Mouse (Mus musculus) heart, postnatal 10 days (tissue): ENCODE results near the gene Cnot8. TPM values are rescaled to one million over a fixed set of nuclear protein-coding genes. Genes with fewer than 3 reads are reported as not detected.
A peak's percentile ranks its signal among the peaks of the same experiment; 100 is the strongest.

Experiments used
- DNase-seq, 2 experiments: peaks; one replicate each; pipeline ENCODE4 v3.0.0; 2021
- intact Hi-C: fragments of 180-260 bp; cut with DNase I; formaldehyde crosslinking; loops from one replicate; pipeline ENCODE4 v1.15.1; 2025
- total RNA-seq, 2 experiments: library from RNA; stranded (reverse); gene quantifications; 2 replicates each; pipeline ENCODE4 v1.2.3; 2021

Cnot8 gene
- total RNA-seq, 2 experiments from 2014 or later, result 42.6 to 46.9 TPM

DNA sequence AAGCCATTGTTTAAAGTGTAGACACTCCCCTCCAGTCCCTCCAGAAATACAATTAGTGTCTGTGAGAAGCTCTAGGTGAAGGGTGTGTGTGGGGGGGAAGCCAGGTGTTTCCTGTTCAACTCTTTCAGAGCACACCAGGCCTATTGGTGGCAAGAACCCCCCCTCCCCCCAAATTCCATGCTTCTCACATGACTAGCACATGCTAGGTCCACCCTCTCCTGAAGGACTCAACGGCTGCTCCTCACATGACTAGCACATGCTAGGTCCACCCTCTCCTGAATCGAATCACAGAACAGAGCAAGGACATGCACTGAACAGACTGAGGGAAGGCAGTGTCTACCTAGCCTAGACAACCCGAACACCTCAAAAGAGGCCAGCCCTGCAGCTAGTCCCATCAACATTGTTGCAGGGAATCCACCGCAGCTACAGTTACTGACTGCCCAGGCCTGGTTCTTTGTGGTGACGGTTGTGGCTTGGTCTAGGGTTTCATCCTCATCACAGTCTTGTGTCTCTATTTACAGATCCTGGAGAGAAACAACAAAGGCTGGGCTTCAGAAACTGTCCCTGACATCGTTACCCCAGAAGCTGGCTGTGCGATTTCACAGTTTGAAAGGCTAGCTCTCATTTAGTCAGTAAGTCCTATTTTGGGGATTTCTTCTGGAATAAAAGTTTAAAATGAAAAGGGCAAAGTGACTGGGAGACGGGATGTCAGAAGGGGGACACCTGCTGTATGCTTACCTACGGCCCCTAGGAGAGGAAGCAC is 1.2 kb upstream of the Cnot8 start:
- intact Hi-C loops, result no loop called here
- peak in 1 of 2 experiments; percentile 29 for DNase-seq

DNA sequence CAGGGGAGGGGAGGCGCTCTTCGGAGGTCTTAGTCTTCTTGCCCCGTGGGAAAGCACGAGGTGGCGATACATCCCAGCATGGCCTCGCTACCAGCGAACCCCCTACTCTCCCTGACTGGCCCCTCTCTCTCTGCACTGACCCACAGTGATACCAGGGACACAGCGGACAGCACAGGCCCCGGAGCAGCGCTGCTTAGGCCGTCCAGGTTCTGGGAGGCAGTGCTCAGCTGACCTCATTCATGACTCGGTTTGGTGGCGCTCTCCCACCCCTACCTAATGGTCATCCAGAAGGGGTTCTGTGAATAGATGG is 654 bp upstream of the Cnot8 start:
- DNase-seq, result no peak
- intact Hi-C loops, result no loop called here

DNA sequence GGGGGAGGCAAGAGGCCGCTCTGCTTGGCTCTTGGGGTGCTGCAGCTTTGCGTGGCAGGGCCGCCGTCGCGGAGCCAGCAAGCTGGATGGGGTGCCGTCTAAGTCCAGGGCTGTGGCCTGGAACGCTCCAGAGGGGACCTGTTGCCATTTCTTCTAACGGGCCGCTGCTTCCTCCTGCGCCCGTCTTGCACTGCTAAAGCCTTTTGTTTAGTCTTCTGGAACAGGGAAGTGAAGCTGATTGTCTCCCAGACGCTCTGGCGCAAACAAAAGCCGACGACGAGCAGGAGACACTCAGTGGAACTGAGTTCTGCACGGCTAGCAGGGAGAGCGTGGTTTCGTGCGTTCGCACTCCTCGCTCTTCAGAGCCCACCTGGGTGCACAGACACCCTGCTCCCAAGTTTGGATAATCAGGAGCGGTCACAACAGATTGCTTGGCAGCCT is 418 bp downstream of the Cnot8 start:
- intact Hi-C loops, result loop anchor here (2.0 kb wide), 1 partner anchor 94 kb away; no protein-coding TSS in a partner anchor
- DNase-seq, result no peak

DNA sequence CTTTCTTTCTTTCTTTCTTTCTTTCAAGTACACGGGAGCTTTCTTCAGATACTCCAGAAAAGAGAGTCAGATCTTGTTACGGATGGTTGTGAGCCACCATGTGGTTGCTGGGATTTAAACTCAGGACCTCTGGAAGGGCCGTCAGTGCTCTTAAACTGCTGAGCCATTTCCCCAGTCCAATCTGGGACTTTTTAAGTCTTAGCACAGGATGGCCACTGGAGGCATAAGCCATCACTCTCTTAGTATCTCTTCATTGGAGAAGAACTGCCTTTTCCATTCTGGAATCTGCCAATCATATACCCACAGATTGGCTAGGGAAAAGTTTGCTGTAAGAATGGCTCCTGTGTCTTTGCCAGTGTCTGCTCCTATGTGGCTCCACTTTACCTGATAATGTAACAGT is 3.1 kb downstream of the Cnot8 start:
- DNase-seq, result no peak
- intact Hi-C loops, result no loop called here

DNA sequence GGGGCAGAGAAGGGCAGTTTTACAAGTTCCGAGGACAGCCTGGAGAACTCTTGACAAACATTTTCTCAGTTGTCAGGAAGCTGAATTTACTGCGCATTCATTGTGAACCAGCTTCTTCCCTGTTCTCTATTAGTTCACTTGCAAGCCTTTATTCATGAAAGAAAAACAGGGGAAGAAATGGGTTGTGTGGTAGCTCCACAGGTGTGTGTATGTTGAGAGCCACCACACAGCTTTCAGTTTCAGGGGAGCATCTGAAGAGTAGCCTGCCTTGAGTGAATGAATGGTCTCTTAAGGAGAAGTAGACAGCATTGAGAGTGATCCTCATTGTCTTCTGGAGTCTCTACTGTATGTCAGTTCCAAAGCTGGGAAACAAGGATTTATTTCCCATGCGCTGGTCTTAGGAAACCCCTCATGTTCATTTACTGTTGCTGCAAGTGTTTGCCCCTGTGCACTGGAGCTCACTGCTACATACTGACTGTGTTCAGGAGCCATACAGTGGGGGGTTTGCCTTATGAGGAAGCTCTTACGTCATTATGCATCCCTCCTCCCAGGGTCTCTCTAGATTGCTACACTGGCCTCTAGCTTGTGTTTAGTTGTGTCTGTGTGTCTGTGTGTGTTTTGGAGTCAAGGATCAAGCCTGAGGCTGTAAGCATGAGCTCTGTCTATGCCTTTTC is 3.8 kb downstream of the Cnot8 start:
- DNase-seq, result no peak
- intact Hi-C loops, result no loop called here

DNA sequence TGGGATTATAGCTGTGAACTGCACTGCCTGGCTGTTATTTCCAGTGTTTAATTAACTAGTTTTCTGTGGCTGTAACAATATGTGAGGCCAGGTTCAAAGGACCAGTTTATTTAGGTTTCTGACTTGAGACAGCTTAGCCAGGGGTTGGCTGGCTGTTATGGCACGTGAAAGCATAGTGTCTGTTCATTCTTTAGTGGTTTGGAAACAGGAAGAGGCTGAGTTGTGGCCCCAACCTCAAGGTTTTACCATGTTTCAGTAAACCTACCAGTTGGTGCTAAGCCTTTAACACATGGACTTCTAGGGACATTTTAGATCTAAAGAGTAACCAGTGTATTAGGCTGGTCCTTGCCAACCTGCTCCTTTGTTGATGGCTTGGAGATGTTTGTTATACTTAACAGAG is 12.6 kb downstream of the Cnot8 start:
- intact Hi-C loops, result no loop called here
- DNase-seq, result no peak

DNA sequence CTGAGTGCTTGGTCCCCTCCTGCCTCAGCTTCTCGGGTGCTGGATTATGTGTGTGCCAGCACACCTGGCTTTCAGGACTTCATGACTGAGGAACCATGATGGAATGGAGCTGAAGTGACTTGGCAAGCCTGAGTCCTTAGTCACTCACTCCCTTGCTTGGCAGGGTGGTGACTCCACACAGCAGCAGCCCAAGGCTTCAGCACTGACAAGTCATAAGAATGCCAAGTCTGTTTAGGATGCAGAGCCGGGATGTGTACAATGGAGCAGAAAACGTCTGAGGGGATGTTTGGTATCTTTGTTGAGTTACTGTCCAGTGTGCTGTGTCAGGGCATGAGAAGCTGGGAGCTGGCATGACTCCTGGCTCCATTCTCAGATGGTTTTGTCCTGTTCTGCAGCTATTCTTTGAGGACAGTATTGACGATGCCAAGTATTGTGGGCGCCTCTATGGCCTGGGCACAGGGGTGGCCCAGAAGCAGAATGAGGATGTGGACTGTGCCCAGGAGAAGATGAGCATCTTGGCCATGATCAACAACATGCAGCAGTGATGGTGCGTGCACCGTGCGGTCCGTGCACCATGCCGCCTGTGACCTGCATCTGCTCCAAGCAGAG is 13.2 kb downstream of the Cnot8 start:
- no peak for DNase-seq
- intact Hi-C loops, result no loop called here

DNA sequence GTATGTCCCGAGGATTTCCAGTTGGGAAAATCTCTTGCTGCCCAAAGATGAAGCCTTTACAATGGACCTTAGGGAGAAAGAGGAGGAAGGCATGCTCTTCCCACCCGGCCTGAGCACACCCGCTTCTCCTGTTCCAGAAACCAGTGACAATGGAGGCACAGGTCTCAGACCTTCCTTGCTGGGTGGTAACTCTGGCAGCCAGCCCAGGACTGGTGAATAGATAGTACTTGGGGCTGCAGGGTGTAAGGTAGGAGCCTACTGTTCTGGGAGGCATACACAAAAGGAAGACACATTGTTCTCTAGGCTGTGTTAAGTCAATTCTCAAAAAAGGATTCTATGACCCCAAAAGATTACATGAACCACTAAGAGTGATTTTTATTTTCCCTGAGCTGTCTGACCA is 16.7 kb downstream of the Cnot8 start:
- DNase-seq, result no peak
- intact Hi-C loops, result no loop called here

DNA sequence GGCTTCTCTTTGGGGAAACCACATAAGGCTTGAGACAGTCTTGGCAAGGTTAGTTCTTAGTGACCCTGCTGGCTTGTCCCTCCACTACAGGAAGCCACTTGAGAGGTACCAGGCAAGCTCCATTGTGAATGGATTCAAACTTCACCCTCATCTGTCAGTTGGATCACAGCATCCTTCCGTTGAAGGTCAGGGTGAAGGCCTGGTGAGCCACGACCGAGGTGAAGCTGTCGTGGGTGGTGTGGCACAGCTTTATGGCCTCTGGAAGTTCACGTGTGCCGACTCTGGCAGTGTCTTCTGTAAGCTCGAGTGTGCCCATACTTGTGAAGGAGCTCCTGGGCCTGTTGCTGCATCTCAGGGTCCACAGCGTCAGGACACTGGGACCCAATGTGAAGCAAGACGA is 17.4 kb downstream of the Cnot8 start:
- intact Hi-C loops, result no loop called here
- no peak for DNase-seq

DNA sequence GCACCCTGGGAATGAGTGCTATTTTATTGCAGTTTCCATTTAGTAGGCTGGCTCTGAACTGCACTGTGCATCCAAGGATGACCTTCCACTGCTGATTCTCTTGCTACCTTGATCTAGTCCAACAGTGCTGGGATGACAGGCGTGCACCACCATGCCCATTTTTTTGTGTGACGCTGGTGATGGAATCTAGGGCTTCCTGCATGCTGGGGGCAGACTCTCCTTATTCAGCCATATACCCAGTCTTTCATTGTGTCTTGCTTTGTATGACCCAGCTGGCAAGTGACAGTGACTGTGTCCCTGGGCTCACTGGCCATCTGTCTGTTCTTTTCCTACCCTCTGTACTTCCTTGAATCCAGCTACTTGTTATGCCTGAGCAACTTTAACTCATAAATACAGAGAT is 19.8 kb downstream of the Cnot8 start:
- no peak for DNase-seq
- intact Hi-C loops, result no loop called here

DNA sequence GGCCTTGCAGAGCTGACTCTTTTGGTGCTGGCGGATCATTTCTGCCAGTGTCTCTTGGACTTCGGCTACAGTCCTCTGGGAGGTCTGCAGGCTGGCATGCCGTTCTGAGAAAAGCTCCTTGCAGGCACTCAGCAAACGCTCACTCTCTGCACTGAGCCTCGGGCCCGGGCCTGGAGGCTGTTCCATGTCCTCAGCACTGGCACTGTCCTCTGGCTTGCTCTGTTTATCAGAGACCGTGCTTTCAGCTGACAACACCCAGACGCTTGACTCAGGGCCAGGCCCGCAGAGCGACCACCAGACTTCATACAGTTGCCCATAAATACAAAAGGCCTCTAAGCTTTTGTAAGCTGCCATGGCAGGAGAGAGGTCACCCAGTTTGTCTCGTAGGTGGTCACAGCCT is 21.1 kb downstream of the Cnot8 start:
- intact Hi-C loops, result no loop called here
- no peak for DNase-seq

DNA sequence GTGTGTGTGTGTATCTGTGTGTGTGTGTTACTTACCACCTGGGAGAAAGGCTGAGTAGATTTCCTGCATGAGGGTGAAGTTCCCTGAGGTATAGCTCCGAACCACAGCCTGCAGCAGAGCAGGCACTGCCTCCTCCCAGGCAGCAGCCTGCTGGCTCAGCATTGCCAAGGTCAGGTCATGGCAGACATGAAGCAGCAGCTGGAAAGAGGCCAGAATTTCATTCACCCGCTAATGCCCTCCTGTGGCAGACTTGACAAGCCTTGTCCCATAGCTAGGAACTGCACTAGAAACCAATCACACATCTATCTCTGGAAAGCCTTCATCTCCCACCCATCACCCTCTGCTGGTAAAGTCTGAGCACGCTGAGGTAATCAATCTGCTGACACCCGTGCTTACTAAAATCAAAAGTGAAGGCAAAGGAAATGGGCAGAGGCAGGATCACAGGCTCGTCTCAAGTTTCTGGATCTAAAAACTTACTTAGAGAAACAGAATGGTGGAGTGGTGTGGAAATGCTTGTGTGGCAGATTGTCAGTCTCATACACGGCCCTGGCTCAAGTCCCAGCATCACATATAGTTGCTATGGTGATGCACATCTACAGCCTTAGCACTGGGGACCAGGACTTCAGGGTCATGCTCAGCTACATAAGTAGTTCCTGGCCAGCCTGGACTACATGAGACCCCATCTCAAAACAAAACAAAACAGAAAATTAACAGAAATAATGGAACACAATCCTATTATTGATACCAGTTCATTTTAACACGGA is 22.6 kb downstream of the Cnot8 start:
- peak; percentile 83 to 85 for DNase-seq
- intact Hi-C loops, result no loop called here

DNA sequence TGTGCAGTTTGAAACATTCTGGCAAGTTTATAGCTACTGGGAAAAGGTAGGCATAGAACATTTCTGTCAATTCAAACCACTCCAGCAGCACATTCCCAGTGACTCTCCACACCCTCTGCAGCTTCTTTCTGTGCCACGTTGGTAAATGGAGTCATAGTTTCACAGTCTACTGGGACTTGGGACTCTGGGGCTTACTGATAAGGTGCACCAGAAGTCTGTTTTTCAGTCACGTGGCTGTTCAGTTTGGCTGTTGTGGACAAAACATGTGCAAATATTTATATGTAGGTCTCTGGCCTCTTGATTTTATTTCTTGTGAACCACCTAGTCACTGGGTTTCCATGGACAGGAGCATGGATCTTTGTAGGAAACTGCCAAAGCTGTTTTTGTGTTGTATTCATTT is 23.6 kb downstream of the Cnot8 start:
- intact Hi-C loops, result no loop called here
- DNase-seq, result no peak

DNA sequence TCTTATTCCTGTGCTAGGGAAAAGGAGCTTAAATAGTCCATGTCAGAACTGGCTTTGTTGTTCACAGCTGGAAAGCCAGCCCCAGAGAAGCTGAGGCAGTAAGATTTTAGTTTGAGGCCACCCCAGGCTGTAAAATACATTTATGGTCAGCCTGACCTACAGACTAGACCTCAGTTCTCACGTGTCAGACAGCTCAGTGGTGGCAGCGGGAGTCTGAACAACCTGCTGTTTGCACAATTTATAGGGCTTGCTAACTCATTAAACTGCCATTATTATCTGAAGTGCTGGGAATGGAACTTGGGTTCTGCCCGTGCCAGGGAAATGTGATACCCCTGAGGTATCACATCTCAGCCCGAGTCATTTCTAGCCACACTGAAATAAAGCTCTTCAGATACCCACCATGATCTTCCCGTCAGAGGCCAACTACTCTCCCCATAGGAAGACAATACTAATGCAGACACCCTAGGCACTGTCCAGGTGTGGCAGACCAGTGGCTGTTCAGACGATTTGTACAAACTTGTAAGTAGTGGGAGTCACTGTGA is 25.4 kb downstream of the Cnot8 start:
- DNase-seq, result no peak
- intact Hi-C loops, result no loop called here

DNA sequence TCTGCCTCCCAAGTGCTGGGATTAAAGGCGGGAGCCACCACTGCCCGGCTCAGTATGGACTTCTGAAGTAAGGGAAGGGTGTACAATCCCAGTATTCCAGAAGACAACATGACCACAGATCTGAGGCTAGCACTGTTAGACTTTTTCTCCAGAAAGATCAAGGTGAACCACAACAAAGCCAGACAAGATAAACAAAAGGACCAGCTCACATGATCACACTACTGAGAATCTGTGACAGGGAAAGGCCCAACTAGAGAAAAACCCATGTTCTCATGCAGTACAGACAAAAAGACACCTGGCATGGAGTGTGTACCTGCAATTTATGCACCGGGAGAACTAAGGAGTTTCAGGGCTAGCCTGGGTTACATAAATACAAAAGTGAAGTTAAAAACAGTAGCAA is 28.1 kb downstream of the Cnot8 start:
- no peak for DNase-seq
- intact Hi-C loops, result no loop called here

DNA sequence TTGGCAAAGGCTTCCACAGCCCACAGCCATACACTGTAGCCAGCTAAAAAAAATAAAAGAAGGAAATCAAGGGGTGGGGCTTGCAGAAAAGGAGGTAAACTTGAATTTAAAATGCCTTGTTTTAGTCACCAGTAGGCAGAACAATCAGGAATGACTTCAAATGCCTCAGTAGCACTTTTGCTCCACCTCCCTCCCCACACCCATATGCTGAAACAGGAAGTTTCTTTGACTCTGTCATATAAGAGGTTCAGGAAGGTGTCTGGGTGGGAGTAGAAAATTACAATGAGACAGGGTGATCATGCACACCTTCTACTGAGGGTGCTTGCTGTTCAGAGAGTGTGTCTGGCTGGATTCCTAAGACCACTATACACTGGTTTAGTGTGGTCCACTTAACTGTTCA is 30.9 kb downstream of the Cnot8 start:
- DNase-seq, result no peak
- intact Hi-C loops, result no loop called here

DNA sequence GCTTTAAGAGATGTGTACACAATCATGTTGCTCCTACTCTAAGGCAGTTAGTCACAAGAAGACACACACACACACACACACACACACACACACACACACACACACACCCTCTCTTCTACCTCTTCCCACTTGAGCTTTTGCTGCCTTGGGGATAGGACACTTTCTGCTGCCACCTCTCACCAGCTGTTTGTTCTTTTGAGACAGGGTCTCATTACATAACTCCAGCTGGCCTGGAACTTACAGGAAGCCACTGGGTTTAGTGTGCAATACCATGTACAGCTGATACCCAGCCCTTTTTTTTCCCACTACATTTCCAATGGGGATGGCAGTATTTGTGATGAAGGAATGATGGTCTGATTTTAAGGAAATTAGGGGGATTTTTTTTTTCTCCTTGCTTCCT is 31.3 kb downstream of the Cnot8 start:
- intact Hi-C loops, result no loop called here
- no peak for DNase-seq

DNA sequence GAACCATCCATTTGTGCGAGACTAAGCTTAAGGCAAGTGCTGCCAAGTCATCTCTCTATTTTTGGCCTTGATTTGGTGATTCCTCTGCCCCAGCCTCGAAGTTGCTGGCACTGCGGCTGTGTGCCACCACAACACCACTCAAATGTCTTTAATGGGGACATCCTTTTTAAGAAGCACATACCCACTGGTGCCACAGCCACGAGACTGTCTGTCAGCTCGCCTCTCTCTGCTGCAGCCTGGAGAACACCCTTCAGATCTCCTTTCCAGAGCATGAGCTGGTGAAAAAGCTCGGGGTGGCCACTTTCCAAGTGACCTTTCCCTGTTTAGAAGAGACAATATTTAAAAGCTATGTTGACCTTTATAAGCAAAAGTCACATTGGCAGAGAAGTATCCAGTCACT is 32.7 kb downstream of the Cnot8 start:
- no peak for DNase-seq
- intact Hi-C loops, result no loop called here

DNA sequence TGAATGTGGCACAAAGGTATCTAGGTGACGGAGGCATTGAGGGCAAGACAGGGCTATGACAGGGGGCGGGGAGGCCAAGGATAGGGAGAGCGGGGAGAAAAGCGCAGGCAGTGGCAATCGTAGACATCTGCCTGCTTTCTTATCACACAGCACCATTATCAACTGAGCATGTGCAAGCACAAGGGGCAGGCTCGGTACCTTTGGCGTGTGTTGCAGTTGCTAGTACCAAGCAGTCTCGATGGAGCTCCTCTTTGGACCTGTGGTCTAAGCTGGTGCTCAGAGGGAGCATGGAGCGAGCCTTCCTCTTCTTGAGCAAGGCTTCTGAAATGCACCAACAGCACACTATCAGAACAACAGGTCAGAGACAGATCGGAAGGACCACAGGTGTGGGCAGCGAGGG is 34.9 kb downstream of the Cnot8 start:
- intact Hi-C loops, result no loop called here
- no peak for DNase-seq

DNA sequence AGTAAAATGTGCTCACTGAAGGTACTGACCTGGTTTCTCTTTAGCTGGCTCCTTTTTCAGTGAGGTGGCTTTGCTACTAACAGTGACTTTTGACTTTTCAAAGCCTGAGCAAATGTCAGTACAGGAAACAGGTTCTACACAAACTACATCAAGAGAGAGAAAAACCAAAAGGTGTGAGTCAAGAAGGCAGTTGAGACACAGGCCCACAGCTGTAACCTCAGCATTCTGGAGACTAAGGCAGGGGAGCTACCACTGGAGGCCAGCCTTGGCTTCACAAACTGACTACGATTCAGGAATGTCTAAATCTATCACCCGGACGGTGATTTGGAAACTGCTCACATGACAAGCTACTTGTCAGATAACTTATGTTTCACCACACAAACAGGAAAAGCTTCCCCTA is 35.5 kb downstream of the Cnot8 start:
- intact Hi-C loops, result no loop called here
- no peak for DNase-seq

DNA sequence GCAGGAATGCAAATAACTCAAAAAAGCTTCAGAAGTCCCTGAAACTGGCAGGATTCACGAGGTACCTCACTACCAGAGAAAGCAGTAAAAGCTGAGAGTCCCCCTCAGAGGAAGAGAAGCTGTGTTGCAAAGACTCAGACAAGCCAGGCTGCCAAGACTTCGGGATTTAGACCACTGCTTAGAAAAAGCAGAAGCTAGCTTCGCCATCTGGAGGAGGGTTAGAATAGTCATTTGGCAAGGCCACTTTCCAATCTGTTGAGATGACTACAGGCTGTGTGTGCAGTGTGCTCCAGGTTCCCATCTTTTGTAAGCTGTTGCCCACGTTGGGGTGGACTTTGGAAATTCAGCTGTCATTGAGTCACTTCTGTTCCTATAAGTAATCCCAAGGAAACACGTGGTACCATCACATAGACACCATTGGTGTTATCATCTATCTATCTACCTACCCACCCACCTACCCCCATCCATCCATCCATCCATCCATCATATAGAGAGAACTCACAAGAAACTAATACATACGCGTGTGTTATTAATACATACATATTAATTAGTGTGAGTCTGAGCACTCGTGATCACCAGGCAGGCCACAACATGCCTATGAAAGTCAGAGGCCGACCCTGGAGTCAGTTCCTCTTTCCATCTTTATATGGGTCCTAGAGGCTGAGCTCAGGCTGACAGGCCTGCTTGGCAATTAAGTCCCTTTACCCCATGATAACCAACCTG is 39.9 kb downstream of the Cnot8 start:
- no peak for DNase-seq
- intact Hi-C loops, result no loop called here
